Mouse (Mus musculus): ENCODE measurements around the gene Bad.

GRCm38 (mm10) chr19:6934195-6934977, 7.3 kb upstream of the Bad start, which contains the start of gene Kcnk4:
- TF ChIP-seq POLR2A (IDR thresholded peaks at IDR 0.05; ENCODE audit: control insufficient read depth, extremely low read depth, insufficient read depth, low read length, poor library complexity) (no peak), CTCF (IDR thresholded peaks at IDR 0.05; ENCODE audit: borderline replicate concordance, control insufficient read depth, extremely low read depth, insufficient read depth, low read length, poor library complexity) (no peak)

Measured in thymus, adult 2 months (tissue).